Comparison of ENCODE assay signal across 10 mouse cellular contexts in genomic region chr15:89425711-89426121, GRCm38 (mm10). TPM values are rescaled to one million over a fixed set of nuclear protein-coding genes. Genes with fewer than 3 reads are reported as not detected.
A peak's percentile ranks its signal among the peaks of the same experiment; 100 is the strongest.
DNase-seq lines count a peak whose midpoint lies in the region; ATAC-seq and TF ChIP-seq lines count a peak whose summit lies in the region.
"Had no signal": no experiment of that assay in that cellular context is flagged by ENCODE, and none has a peak within 500 bp of the region (broad histone marks: within the 10 kb centered on the region; RNA-seq: fewer than 3 reads in every experiment).

Cpt1b (minus strand) TSS chr15:89425863.

- TF ChIP-seq POLR2A in liver, adult 2 months (IDR thresholded peaks at IDR 0.05; ENCODE audit: extremely low read depth, insufficient read depth, low read length), result no peak

- H3K4me2 ChIP-seq in embryonic facial prominence, embryonic 12.5 days (replicated peaks), result 0 out of 2 replicates have a peak within 1 kb of the TSS, but pooled peaks have one; percentile 12
- H3K4me2 ChIP-seq: hindbrain, embryonic 15.5 days; neural tube, embryonic 13.5 days had no signal

- no peaks in the 10 kb centered on the region for H3K9me3 ChIP-seq in embryonic facial prominence, embryonic 12.5 days
- H3K9me3 ChIP-seq: hindbrain, embryonic 15.5 days; neural tube, embryonic 13.5 days had no signal

- no peaks in the 10 kb centered on the region for H3K79me2 ChIP-seq in liver, adult 2 months (ENCODE audit: control insufficient read depth, insufficient read depth, low read length)

- peak; percentile 40 for DNase-seq in cerebellum, adult 9-11 months
- DNase-seq in cerebellum, postnatal 25 days, result no peak
- peak; percentile 66 to 68 for DNase-seq in heart, postnatal 14 days
- peak; percentile 64 for DNase-seq in liver, adult 2 months (ENCODE audit: extremely low read depth, low read depth, low spot score)
- DNase-seq in layer of hippocampus, adult 9-10 months (ENCODE audit: low spot score), result no peak
- DNase-seq in layer of hippocampus, postnatal 10 days (ENCODE audit: low spot score in 2 of 2), result no peak
- no peak for DNase-seq in thymus, adult 18-20 months

- 24% methylated on average over 6 of the region's 6 CpGs for WGBS in embryonic facial prominence, embryonic 12.5 days
- WGBS in liver, adult 2 months, result 40% methylated on average over 6 of the region's 6 CpGs

- H3K27me3 ChIP-seq in embryonic facial prominence, embryonic 12.5 days, result 0 out of 2 replicates have a peak, but pooled peaks cover 2% of the 10 kb centered on the region
- no peaks in the 10 kb centered on the region for H3K27me3 ChIP-seq in liver, adult 2 months (ENCODE audit: control insufficient read depth, insufficient read depth, low read length)
- H3K27me3 ChIP-seq: hindbrain, embryonic 15.5 days; neural tube, embryonic 13.5 days had no signal

- peaks cover 16% of the 10 kb centered on the region for H3K4me1 ChIP-seq in embryonic facial prominence, embryonic 12.5 days
- peaks cover 12% of the 10 kb centered on the region for H3K4me1 ChIP-seq in liver, adult 2 months (ENCODE audit: control insufficient read depth, insufficient read depth, low read length)

- ATAC-seq in embryonic facial prominence, embryonic 12.5 days (ENCODE audit: insufficient number of reproducible peaks, insufficient read depth, low FRiP score, low TSS enrichment), result no peak

- H3K27ac ChIP-seq in embryonic facial prominence, embryonic 12.5 days, result no peak within 1 kb of the TSS
- peak within 1 kb of the TSS; percentile 7; the same call in 1 of the 2 replicates for H3K27ac ChIP-seq in liver, adult 2 months (replicated peaks; ENCODE audit: insufficient read depth, low read depth, low read length)
- H3K27ac ChIP-seq: hindbrain, embryonic 15.5 days; neural tube, embryonic 13.5 days had no signal

- no peak within 1 kb of the TSS for H3K4me3 ChIP-seq in embryonic facial prominence, embryonic 12.5 days
- H3K4me3 ChIP-seq in liver, adult 2 months (ENCODE audit: insufficient read depth, low read depth, low read length), result no peak within 1 kb of the TSS
- H3K4me3 ChIP-seq: hindbrain, embryonic 15.5 days; neural tube, embryonic 13.5 days had no signal

- no peak within 1 kb of the TSS for H3K9ac ChIP-seq in embryonic facial prominence, embryonic 12.5 days
- H3K9ac ChIP-seq in liver, adult 2 months (ENCODE audit: low read depth, low read length), result no peak within 1 kb of the TSS
- H3K9ac ChIP-seq: hindbrain, embryonic 15.5 days; neural tube, embryonic 13.5 days had no signal

- peaks cover 19% of the 10 kb centered on the region for H3K36me3 ChIP-seq in embryonic facial prominence, embryonic 12.5 days
- peaks cover 17% of the 10 kb centered on the region for H3K36me3 ChIP-seq in liver, adult 2 months (ENCODE audit: control insufficient read depth, insufficient read depth, low read length)

- intact Hi-C loops in heart, postnatal 14 days (cut with DNase I), result no loop called here

- TF ChIP-seq CTCF in liver, adult 2 months (IDR thresholded peaks at IDR 0.05; ENCODE audit: low read depth, low read length), result no peak

RNA-seq across cellular contexts. Expression of gene Cpt1b, which starts in this region (rescaled TPM):
- 0.39 and 0.58 TPM in 2 replicates for polyA plus RNA-seq in embryonic facial prominence, embryonic 12.5 days (2016; fragmentation: Nextera tagmentation; extraction: Ambion mirVana)
- 100 to 1,000 TPM; 596 TPM for total RNA-seq in heart, postnatal 14 days (2021)
- 1.5 and 1.9 TPM in 2 replicates for total RNA-seq in liver, adult 2 months (2014; rRNA removed)
- polyA plus RNA-seq in liver, adult 2 months (2012; rRNA removed), result 0.82 and 1.3 TPM in 2 replicates
- 1 to 10 TPM; 3.9 to 4.5 TPM for total RNA-seq in layer of hippocampus, postnatal 10 days (2021)

Comparison
In these comparisons a context has a peak if more than half of its experiments do, and no peak if none do; other contexts are left out.
1. RNA of gene Cpt1b (total RNA-seq): 596 TPM in heart, postnatal 14 days; 3.9 to 4.5 TPM in layer of hippocampus, postnatal 10 days and 1.5 to 1.9 TPM in liver, adult 2 months; every median in the first group is over 100 times any median in the second.
2. DNase-seq: peak in cerebellum, adult 9-11 months (single experiment), heart, postnatal 14 days (2 of 2) and liver, adult 2 months (single experiment); none in cerebellum, postnatal 25 days (0 of 2), layer of hippocampus, adult 9-10 months (single experiment), layer of hippocampus, postnatal 10 days (0 of 2) and thymus, adult 18-20 months (0 of 2).